Mouse (Mus musculus): ENCODE results near the gene Nhsl2. TPM values are rescaled to one million over a fixed set of nuclear protein-coding genes. Genes with fewer than 3 reads are reported as not detected.

The Nhsl2 gene
- polyA plus RNA-seq, 1 experiment from 2014 or later: 9.9 TPM

DNA sequence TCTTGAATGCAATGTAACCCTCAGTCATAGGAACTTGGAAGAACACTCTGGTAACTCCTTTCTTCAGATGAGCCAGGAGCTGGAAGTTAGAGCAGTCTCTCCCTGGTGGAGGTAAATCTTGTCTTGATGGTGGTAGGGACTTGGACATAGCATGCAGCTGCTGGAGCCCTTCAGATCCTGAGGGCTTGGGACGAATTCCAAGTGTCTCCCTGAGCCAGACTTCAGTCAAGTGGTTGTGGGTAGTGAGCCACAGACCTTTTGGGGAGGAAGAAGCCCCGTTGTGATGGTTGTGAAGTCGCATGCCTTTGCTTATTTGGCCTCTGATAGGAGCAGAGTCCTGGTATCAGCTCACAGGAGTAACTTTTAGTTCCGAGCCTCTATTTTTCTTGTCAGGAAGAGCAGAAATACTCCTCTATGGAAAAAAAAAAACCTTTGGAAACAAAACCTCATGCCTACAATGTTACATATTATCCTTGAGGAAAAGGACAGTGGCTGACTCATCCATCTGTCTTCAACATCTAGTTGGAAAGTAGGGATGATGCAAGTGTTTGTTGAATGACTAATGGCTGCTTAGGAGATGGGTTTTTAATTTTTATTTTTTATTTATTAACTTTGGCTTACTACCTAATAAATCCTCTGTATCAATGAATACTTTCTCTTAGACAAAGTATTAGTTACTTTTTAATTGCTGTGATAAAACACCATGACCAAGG lies 14.6 kb downstream of the Nhsl2 start:
- DNase-seq (ENCODE audit: low spot score) (no peak), ATAC-seq (ENCODE audit: low read depth) (no peak)
- Histone ChIP-seq H3K4me1 (ENCODE audit: control insufficient read depth, insufficient read depth, low read length) (no peaks in the 10 kb centered on the region), H3K27ac (replicated peaks; ENCODE audit: low read depth, low read length) (no peak overlapping the region), H3K9me3 (ENCODE audit: control insufficient read depth, low read length) (no peaks in the 10 kb centered on the region), H3K27me3 (replicated peaks; ENCODE audit: control insufficient read depth, insufficient read depth, low read length) (peaks cover 28% of the 10 kb centered on the region), H3K4me2 (ENCODE audit: low read depth, low read length) (no peak overlapping the region), H3K4me3 (ENCODE audit: low read depth, low read length) (no peak overlapping the region), H3K36me3 (ENCODE audit: control insufficient read depth, insufficient read depth, low read length) (no peaks in the 10 kb centered on the region), H3K9ac (ENCODE audit: low read depth, low read length) (no peak overlapping the region)
- 68% methylated on average over 4 of the region's 4 CpGs for WGBS

DNA sequence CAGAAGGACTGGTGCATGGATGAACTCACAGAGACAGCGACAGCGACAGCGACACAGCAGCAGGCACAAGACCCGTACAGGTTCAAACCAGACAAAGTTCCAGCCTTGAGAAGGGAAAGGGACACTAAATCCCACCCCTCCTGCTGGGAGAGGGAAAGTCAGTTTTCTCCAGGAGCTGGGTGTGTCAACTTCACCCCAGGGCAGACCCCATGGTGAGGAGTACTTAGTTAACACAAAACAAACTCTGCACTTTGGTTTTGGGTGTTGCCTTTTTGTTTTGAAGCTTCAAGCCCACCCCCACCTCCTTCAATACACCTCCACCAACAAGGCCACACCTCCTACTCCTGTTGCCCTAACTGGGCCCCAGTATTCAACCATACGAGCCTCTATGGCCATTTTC lies 15.6 kb downstream of the Nhsl2 start:
- no peaks in the 10 kb centered on the region for H3K36me3 ChIP-seq (ENCODE audit: control insufficient read depth, insufficient read depth, low read length)
- H3K4me3 ChIP-seq (ENCODE audit: low read depth, low read length): no peak overlapping the region
- H3K4me1 ChIP-seq (ENCODE audit: control insufficient read depth, insufficient read depth, low read length): no peaks in the 10 kb centered on the region
- DNase-seq (ENCODE audit: low spot score) (no peak), ATAC-seq (ENCODE audit: low read depth) (no peak)
- H3K9me3 ChIP-seq (ENCODE audit: control insufficient read depth, low read length): no peaks in the 10 kb centered on the region
- H3K27ac ChIP-seq (replicated peaks; ENCODE audit: low read depth, low read length): no peak overlapping the region
- WGBS: 63% methylated on average over 5 of the region's 5 CpGs
- H3K27me3 ChIP-seq (replicated peaks; ENCODE audit: control insufficient read depth, insufficient read depth, low read length): peaks cover 21% of the 10 kb centered on the region
- no peak overlapping the region for H3K9ac ChIP-seq (ENCODE audit: low read depth, low read length)
- no peak overlapping the region for H3K4me2 ChIP-seq (ENCODE audit: low read depth, low read length)

DNA sequence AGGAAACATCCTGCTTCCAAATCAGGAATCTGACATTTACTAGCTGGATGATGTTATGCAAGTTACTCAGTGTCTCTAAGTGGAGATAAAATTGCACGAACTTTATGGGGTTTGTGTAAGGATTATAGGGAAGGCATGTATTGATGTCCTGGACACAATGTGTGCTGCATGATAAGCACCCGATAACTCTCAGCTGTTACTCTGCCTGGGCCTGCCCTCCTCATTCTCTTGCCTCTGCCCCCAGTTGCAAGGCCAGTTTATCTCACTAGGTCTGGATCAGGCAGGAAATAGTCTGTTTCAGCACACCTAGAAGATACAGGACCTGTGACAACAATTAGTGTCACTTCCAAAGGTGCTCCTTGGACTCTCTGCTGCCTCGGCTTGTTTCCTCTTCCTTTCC lies 25.0 kb downstream of the Nhsl2 start:
- 58% methylated on average over 3 of the region's 3 CpGs for WGBS
- DNase-seq (ENCODE audit: low spot score): no peak
- Histone ChIP-seq H3K4me3 (ENCODE audit: low read depth, low read length) (no peak overlapping the region), H3K36me3 (ENCODE audit: control insufficient read depth, insufficient read depth, low read length) (no peaks in the 10 kb centered on the region), H3K4me2 (ENCODE audit: low read depth, low read length) (no peak overlapping the region), H3K4me1 (ENCODE audit: control insufficient read depth, insufficient read depth, low read length) (no peaks in the 10 kb centered on the region), H3K27me3 (replicated peaks; ENCODE audit: control insufficient read depth, insufficient read depth, low read length) (peaks cover 18% of the 10 kb centered on the region), H3K9me3 (ENCODE audit: control insufficient read depth, low read length) (no peaks in the 10 kb centered on the region), H3K27ac (replicated peaks; ENCODE audit: low read depth, low read length) (no peak overlapping the region), H3K9ac (ENCODE audit: low read depth, low read length) (no peak overlapping the region)
- ATAC-seq (ENCODE audit: low read depth): no peak

DNA sequence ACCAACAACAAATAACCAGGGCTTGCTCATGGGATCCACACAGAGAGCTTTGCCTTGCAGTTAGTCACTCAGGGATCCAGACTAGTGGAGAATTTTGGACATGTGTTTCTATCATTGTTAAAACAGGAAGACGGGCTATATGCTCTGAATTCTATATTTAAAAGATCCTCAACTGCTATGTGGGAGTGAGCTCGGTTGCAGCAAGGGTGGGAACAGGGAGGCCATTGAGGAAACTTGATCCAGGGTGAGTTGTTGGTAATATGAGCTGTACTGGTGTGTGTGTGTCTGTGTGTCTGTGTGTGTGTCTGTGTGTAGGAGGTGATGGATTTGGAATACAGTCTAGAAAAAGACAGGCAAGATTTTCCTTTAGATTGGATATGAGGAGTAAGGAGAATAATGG lies 25.7 kb downstream of the Nhsl2 start:
- Histone ChIP-seq H3K36me3 (ENCODE audit: control insufficient read depth, insufficient read depth, low read length) (no peaks in the 10 kb centered on the region), H3K4me3 (ENCODE audit: low read depth, low read length) (no peak overlapping the region), H3K27ac (replicated peaks; ENCODE audit: low read depth, low read length) (no peak overlapping the region; the same call in 1 of the 2 replicates), H3K27me3 (replicated peaks; ENCODE audit: control insufficient read depth, insufficient read depth, low read length) (peaks cover 18% of the 10 kb centered on the region), H3K4me1 (ENCODE audit: control insufficient read depth, insufficient read depth, low read length) (no peaks in the 10 kb centered on the region), H3K4me2 (ENCODE audit: low read depth, low read length) (no peak overlapping the region), H3K9me3 (ENCODE audit: control insufficient read depth, low read length) (no peaks in the 10 kb centered on the region), H3K9ac (ENCODE audit: low read depth, low read length) (no peak overlapping the region)
- 38% methylated on average over 2 of the region's 2 CpGs for WGBS
- ATAC-seq (ENCODE audit: low read depth) (no peak), DNase-seq (ENCODE audit: low spot score) (no peak)

DNA sequence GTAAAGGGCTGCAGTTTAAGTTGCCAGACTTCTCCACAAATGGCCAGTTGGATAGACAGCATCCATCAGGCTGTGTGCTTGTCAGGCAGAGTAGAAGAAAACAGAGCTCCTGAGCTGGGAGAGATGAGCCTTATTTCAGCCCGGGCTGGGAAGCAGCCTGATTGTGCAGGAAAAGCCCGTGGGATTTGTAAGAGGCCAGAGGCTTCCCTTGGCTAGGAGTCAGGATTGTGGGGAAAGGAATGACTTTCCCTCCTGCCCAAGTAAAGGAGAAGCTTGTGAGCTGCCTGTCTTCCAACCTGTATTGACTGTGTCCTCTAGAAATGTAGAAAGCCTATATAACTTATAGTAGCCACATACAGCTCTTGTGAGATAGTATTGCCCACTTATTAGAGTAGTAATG lies 27.0 kb downstream of the Nhsl2 start:
- Histone ChIP-seq H3K4me2 (ENCODE audit: low read depth, low read length) (no peak overlapping the region), H3K4me3 (ENCODE audit: low read depth, low read length) (no peak overlapping the region), H3K36me3 (ENCODE audit: control insufficient read depth, insufficient read depth, low read length) (no peaks in the 10 kb centered on the region), H3K27me3 (replicated peaks; ENCODE audit: control insufficient read depth, insufficient read depth, low read length) (peaks cover 26% of the 10 kb centered on the region), H3K27ac (replicated peaks; ENCODE audit: low read depth, low read length) (no peak overlapping the region), H3K4me1 (ENCODE audit: control insufficient read depth, insufficient read depth, low read length) (no peaks in the 10 kb centered on the region), H3K9me3 (ENCODE audit: control insufficient read depth, low read length) (no peaks in the 10 kb centered on the region), H3K9ac (ENCODE audit: low read depth, low read length) (no peak overlapping the region)
- DNase-seq (ENCODE audit: low spot score) (no peak), ATAC-seq (ENCODE audit: low read depth) (no peak)
- WGBS: 57% methylated on average over 2 of the region's 2 CpGs

DNA sequence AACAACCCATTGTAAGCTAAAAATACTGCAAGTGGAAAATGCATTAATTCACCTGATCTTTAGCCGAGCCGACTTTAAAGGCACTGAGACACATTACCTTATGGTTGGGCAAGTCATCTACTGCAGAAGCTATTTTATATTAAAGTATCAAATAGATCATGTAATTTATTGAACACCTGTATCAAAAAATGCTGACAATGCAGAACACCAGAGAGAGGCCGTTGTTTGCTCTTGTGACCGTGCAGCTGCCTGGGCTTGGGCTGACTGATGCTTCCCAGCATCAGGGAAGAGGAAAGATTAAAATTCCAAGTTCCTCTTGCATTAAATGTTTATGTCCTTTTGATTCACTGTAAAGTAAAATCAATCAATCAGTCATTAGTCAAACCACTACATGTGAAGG lies 28.7 kb downstream of the Nhsl2 start:
- H3K9me3 ChIP-seq (ENCODE audit: control insufficient read depth, low read length): no peaks in the 10 kb centered on the region
- no peak overlapping the region for H3K4me2 ChIP-seq (ENCODE audit: low read depth, low read length)
- H3K4me3 ChIP-seq (ENCODE audit: low read depth, low read length): no peak overlapping the region
- H3K27ac ChIP-seq (replicated peaks; ENCODE audit: low read depth, low read length): no peak overlapping the region
- WGBS: 78% methylated on average over 4 of the region's 4 CpGs
- H3K36me3 ChIP-seq (ENCODE audit: control insufficient read depth, insufficient read depth, low read length): no peaks in the 10 kb centered on the region
- DNase-seq (ENCODE audit: low spot score) (no peak), ATAC-seq (ENCODE audit: low read depth) (no peak)
- no peaks in the 10 kb centered on the region for H3K4me1 ChIP-seq (ENCODE audit: control insufficient read depth, insufficient read depth, low read length)
- no peak overlapping the region for H3K9ac ChIP-seq (ENCODE audit: low read depth, low read length)
- peaks cover 21% of the 10 kb centered on the region for H3K27me3 ChIP-seq (replicated peaks; ENCODE audit: control insufficient read depth, insufficient read depth, low read length)

DNA sequence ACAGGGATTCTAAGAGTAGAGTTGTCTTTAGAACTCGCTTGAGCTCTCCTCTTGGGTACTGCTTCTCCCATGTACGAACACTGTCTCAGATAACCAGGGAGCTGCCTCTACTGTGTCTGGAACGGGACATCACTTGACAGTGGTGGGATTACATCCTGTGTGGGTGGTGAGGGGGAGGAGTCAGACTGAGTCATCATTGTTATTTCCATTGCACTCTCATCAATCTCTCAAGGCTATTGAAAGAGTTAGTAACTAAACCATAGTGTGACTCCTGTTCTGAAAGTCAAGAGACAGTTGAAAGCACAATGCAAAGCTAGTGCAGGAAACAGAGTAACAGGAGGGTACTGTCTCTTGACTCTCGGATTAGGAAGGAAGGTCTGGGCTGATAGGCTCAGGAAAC lies 29.4 kb downstream of the Nhsl2 start:
- Histone ChIP-seq H3K9ac (ENCODE audit: low read depth, low read length) (no peak overlapping the region), H3K9me3 (ENCODE audit: control insufficient read depth, low read length) (no peaks in the 10 kb centered on the region), H3K36me3 (ENCODE audit: control insufficient read depth, insufficient read depth, low read length) (no peaks in the 10 kb centered on the region), H3K4me2 (ENCODE audit: low read depth, low read length) (no peak overlapping the region), H3K4me1 (ENCODE audit: control insufficient read depth, insufficient read depth, low read length) (no peaks in the 10 kb centered on the region), H3K4me3 (ENCODE audit: low read depth, low read length) (no peak overlapping the region), H3K27me3 (replicated peaks; ENCODE audit: control insufficient read depth, insufficient read depth, low read length) (peaks cover 21% of the 10 kb centered on the region), H3K27ac (replicated peaks; ENCODE audit: low read depth, low read length) (no peak overlapping the region)
- ATAC-seq (ENCODE audit: low read depth) (no peak), DNase-seq (ENCODE audit: low spot score) (no peak)
- 68% methylated on average over 4 of the region's 4 CpGs for WGBS

DNA sequence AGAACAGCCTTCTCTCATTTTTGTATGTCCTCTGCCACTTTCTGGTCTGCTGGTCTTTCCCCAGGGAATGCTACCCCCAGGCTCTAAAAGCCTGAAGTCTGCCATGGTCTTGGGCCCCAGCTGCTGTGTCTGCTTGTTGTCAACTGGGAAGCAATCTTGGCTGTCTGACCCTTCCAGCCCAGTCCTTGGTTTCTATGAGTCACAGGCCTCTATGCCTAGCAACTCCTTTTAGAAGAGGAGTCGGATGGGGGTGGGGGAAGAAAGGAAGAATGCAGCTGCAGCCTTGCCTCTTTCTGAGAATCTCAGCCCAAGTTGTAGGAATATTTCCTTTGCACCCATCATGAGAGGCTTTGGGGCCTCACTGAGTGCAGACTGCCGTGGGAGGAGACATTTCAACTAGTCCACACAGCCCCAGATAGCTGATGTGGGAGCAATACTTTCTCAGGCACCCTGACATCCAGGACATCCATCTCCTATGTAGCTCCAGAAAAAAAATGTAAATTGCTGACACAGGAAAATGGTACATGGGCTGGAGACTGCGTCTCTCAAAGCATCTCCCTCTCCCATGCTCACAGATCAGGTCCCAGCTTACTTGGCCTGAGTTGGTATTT lies 33.1 kb downstream of the Nhsl2 start:
- H3K36me3 ChIP-seq (ENCODE audit: control insufficient read depth, insufficient read depth, low read length): no peaks in the 10 kb centered on the region
- H3K27ac ChIP-seq (replicated peaks; ENCODE audit: low read depth, low read length): no peak overlapping the region
- 49% methylated on average over 3 of the region's 3 CpGs for WGBS
- H3K4me3 ChIP-seq (ENCODE audit: low read depth, low read length): no peak overlapping the region
- DNase-seq (ENCODE audit: low spot score) (no peak), ATAC-seq (ENCODE audit: low read depth) (no peak)
- H3K4me1 ChIP-seq (ENCODE audit: control insufficient read depth, insufficient read depth, low read length): no peaks in the 10 kb centered on the region
- H3K27me3 ChIP-seq (replicated peaks; ENCODE audit: control insufficient read depth, insufficient read depth, low read length): peaks cover 9% of the 10 kb centered on the region
- no peaks in the 10 kb centered on the region for H3K9me3 ChIP-seq (ENCODE audit: control insufficient read depth, low read length)
- no peak overlapping the region for H3K4me2 ChIP-seq (ENCODE audit: low read depth, low read length)
- no peak overlapping the region for H3K9ac ChIP-seq (ENCODE audit: low read depth, low read length)

DNA sequence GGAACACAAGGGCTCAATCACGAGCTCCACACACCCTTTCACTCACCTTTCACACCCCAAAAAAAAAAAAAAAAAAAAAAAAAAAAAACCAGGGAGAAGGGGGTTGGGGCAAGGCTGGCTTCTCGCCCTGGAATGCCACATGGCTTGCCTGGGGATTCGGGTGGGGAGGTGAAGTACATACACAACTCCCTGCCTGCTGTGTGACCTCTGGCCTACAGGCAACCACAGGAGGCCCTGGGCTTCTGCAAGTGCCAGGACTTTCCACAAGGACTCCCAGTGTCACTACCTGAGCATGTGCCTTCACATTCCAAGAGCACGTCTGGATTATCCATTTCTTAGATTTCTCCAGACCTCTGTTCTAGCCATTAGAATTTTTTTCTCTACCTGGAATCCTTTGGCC lies 40.2 kb downstream of the Nhsl2 start:
- Histone ChIP-seq H3K4me3 (ENCODE audit: low read depth, low read length) (no peak overlapping the region), H3K36me3 (ENCODE audit: control insufficient read depth, insufficient read depth, low read length) (no peaks in the 10 kb centered on the region), H3K4me2 (ENCODE audit: low read depth, low read length) (no peak overlapping the region), H3K9me3 (ENCODE audit: control insufficient read depth, low read length) (no peaks in the 10 kb centered on the region), H3K27me3 (replicated peaks; ENCODE audit: control insufficient read depth, insufficient read depth, low read length) (peaks cover 6% of the 10 kb centered on the region; the same call in 1 of the 2 replicates), H3K27ac (replicated peaks; ENCODE audit: low read depth, low read length) (no peak overlapping the region), H3K9ac (ENCODE audit: low read depth, low read length) (no peak overlapping the region), H3K4me1 (ENCODE audit: control insufficient read depth, insufficient read depth, low read length) (no peaks in the 10 kb centered on the region)
- 42% methylated on average over 2 of the region's 4 CpGs for WGBS
- ATAC-seq (ENCODE audit: low read depth) (no peak), DNase-seq (ENCODE audit: low spot score) (no peak)

Data from embryonic facial prominence, embryonic 14.5 days (tissue).